Mouse (Mus musculus) heart, postnatal 10 days (tissue): ENCODE results near the gene Bcap29. TPM values are rescaled to one million over a fixed set of nuclear protein-coding genes. Genes with fewer than 3 reads are reported as not detected.
"Not testable (repeated sequence)": the region's sequence is repeated elsewhere in the genome, so short reads cannot be mapped to it uniquely, and the experiment has no call there.

Source experiments
- DNase-seq, 2 experiments: peaks; one replicate each; pipeline ENCODE4 v3.0.0; 2021
- intact Hi-C: fragments of 180-260 bp; cut with DNase I; formaldehyde crosslinking; loops from one replicate; pipeline ENCODE4 v1.15.1; 2025
- total RNA-seq, 2 experiments: library from RNA; stranded (reverse); gene quantifications; 2 replicates each; pipeline ENCODE4 v1.2.3; 2021

Gene Bcap29
- total RNA-seq, 2 experiments from 2014 or later, result 22.7 to 26.0 TPM

DNA sequence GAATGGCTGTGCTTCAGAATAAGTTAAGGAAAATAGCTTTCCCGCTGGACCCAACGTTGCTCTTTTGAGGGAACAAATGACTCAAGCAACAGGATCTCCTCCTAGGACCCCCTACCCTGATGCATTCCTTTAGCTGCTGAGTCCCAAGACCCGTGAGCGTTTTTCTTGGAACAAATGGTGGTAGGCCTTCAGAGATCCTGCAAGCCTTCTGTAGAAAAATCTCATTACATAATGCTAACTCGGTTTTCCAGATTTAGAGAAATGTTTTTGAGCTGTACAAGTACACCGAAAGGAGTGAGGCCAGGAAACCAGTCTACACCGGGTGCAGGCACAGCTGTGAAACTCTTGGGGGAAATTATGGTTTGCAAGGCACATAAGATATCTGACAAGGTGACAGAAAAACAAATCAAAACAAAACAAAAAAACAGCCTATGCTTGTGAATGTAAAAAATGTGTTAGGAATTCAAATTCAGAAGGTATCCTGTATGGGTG is 53.1 kb downstream of the Bcap29 start:
- intact Hi-C loops, result no loop called here
- no peak for DNase-seq

GRCm38 (mm10) chr12:31580634-31581318 is 53.7 kb downstream of the Bcap29 start:
- intact Hi-C loops, result no loop called here

DNA sequence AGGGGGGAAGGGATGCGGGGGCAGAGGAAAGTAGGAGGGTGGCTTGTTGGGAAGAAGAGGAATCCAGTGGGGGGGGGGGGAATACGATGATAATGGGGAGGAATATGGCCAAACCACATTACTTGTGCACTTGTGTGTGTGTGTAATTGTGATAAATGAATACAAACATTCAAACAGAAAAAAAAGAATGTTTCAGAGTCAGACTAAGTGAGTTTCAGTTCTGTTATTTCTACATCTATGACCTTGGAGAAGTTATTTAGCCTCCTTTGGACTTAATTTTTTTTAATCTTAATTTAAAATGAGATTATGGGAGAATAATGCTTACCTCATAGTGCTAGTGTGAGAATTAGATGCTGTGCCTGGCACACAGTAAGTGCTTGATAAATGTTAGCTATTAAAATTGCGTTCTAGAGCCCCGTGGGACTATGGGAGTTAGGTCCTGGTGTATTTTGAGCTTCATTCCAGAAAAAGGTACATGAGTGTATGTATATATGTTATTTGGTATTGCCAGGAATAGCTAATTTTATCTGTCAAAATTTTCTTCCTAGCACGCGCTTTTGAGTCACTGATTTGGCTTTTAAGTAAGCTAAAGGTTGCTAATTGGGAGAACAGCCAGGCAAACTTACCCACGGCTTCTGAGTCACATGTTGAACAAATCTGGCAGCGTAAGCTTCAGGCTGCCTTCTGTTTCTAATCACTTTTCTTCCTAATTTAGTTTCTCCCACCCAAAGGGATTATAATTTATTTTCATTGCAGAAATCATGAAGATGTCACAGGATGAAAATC is 55.6 kb downstream of the Bcap29 start:
- intact Hi-C loops, result no loop called here
- DNase-seq, result no peak

More at GRCm38 (mm10) chr12:31580634-31581318, 53.7 kb downstream of the Bcap29 start:
- no peak for DNase-seq

DNA sequence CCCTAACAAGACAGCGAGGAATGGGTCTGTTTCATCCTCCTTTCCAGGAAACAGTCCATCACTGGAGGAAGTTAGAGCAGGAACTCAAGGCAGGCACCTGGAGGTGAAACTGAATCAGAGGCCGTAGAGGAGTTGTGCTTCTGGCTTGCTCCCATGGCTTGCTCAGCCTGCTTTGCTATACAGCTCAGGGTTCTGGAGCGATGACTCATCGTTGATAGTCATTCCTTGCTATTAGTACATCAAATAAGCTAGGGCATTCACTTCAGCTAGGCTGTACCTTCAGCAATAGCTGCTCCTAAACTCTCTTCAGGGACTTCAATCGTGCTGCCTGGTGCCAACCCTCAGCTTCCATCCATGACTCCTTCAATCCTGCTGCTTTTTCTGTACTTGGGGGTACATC is 60.0 kb downstream of the Bcap29 start:
- DNase-seq, result no peak
- intact Hi-C loops, result no loop called here

DNA sequence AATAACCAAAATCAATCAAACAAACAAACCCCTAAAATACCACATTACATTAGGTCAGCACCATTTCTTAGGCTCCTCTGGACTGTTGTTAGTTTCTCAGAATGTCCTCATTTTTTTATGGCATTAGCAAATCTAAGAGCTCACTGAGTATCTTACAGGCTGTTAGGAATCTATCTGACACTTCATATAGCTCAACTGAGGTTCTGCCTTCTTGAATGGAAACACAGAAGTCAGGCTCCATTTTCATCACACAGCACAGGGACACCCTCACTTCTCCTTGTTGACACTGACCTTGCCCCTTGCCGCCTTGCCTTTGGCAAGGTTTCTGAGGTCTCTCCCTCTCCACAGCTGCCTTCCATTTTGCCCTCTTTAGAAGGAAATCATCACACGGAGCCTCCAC is 64.7 kb downstream of the Bcap29 start:
- DNase-seq, result no peak
- intact Hi-C loops, result no loop called here

- intact Hi-C loops, result no loop called here
- DNase-seq, result peak; percentile 46 to 56
These were observed 65.8 kb downstream of the Bcap29 start for GRCm38 (mm10) chr12:31568661-31569060.

DNA sequence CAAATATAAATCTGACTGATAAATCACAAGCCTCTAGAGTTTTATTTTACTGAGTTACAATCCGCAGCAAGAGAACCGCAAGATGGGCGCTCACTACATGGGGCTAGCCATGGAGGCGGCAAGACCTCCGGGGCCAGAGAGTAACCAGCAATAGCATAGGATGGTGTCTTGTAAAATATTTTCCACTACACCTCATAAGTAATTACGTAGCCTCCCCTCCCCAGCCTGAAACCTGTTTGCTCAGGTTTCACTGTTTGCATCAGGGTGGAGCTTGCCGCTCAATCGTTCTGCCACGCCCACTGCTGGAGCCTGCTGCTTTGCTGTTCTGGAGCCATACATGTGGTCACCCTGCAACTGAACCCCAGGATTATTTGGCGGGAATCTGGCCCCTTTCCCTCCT is 66.9 kb downstream of the Bcap29 start:
- DNase-seq, result peak; percentile 8 to 13
- intact Hi-C loops, result not testable (repeated sequence)

GRCm38 (mm10) chr12:31560712-31561111 is 73.7 kb downstream of the Bcap29 start:
- intact Hi-C loops, result no loop called here

DNA sequence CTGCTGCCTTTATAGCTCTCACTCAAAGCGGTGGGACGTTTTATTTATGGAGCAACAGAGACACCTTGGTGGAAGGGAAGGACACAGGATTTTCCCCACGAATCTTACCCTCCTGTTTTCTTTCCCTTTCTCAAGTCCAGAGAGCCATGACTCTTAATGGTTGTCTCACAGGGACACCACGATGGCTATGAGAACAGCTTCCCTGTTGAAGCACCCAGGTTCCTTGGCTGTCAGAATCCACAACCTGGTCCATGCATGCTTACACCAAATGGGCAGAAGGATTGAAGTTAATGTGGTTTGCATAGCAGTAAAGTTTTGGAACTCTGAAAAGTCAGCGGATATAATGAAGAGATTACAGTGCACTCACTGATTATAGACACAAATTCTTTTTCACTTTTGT is 74.5 kb downstream of the Bcap29 start:
- DNase-seq, result no peak
- intact Hi-C loops, result no loop called here

More at GRCm38 (mm10) chr12:31560712-31561111, 73.7 kb downstream of the Bcap29 start:
- DNase-seq, result no peak

DNA sequence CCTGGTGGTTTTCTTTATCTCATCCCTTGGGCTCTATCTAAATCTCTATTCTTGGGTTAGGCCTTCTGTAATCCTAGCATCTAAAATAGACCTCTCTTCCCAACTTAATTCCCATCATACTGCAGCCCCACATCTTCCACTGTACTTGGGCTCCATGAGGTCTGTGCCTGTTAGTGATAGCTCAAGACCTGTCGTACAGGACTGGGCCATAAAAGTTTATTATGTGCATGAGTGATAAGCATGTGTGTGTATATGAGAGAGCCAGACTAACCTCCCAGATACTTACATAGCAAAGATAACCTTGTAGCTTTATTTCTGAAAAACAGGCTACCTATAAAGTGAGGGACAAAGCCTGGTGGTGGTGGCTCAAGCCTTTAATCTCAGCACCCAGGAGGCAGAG is 80.1 kb downstream of the Bcap29 start:
- DNase-seq, result no peak
- intact Hi-C loops, result no loop called here

GRCm38 (mm10) chr12:31551252-31551651 is 83.2 kb downstream of the Bcap29 start:
- intact Hi-C loops, result no loop called here
- no peak for DNase-seq

DNA sequence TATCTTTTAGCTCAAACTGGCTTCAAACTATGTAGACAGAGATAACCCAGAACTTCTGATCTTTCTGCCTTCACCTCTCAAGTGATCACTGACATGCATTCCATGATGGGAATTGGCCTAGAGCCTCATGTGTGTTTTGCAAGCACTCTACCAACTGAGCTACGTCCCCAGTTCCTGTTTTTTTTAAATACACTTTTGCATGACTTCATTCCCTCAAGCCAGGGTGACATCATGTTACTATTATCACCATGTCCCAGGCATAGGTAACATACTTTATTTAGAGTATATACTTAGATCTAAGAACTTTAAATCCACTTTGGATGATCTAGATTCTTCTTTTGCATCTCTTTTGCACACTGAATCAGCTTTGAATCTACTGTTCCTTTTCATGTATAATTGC is 88.4 kb downstream of the Bcap29 start:
- DNase-seq, result no peak
- intact Hi-C loops, result no loop called here

GRCm38 (mm10) chr12:31545219-31545618 is 89.2 kb downstream of the Bcap29 start:
- intact Hi-C loops, result no loop called here
- no peak for DNase-seq

GRCm38 (mm10) chr12:31541541-31541940 is 92.9 kb downstream of the Bcap29 start:
- DNase-seq, result no peak
- intact Hi-C loops, result no loop called here

Other genes with a start within 250 kb of the Bcap29 start
- gene Slc26a3, start 243.8 kb downstream of the Bcap29 start, total RNA-seq, result 1 to 10 TPM; 1.4 to 1.5 TPM
- 10 to 100 TPM; 12.3 to 14.6 TPM for gene Cbll1, start 135.0 kb downstream of the Bcap29 start, total RNA-seq
- gene Slc26a4, start 74.7 kb downstream of the Bcap29 start, total RNA-seq, result under 1 TPM in 1 of 2 experiments, not detected in 1; 0.10 TPM
- 1 to 10 TPM; 6.8 to 8.9 TPM for gene Dus4l, start 20.2 kb upstream of the Bcap29 start, total RNA-seq
- 10 to 100 TPM; 54.9 to 69.8 TPM for gene Cog5, start 20.2 kb upstream of the Bcap29 start, total RNA-seq
- 10 to 100 TPM; 11.7 to 16.0 TPM for gene Gpr22, start 79.3 kb upstream of the Bcap29 start, total RNA-seq